Mouse (Mus musculus) spleen, adult 2 months (tissue): Measurements from ENCODE around the gene Hnrnpl.

Source experiments
- CTCF ChIP-seq: fragments of 200-500 bp; IDR thresholded peaks from 2 replicates; pipeline ENCODE4 v1.5.1; 2011; ENCODE audit warnings: mild to moderate bottlenecking, inconsistent platforms; ENCODE audit not compliant: insufficient read depth, insufficient read length, insufficient replicate concordance; ENCODE audit errors: extremely low read depth
- POLR2A ChIP-seq: fragments of 200-500 bp; IDR thresholded peaks from 2 replicates; pipeline ENCODE4 v1.6.1; 2011; ENCODE audit warnings: low read depth, low read length, inconsistent platforms

- TF ChIP-seq CTCF (no peak), POLR2A (no peak)
Observed at GRCm38 (mm10) chr7:28773163-28773562, 35.2 kb upstream of the Hnrnpl start.
